Mouse (Mus musculus): ENCODE results near the gene Dnah11.

DNA sequence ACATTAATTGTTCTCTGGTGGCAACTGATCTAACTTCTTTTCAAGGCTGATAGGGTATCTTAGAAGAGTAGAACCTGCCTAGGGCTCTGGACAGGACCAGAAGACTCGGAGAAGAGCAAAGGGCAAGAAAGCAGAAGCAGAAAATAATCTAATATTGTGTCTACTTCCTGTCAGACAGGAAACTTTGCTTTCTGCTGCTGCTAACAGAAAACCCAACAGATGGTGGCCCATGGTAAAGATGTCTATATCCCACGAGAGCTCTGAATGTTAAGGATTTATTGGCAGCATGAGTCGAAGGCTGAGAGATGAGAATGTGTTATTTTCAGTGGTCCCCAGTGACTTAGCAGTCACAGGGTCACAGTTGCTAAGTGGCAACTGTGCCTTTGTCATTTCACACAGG lies 22.3 kb upstream of the Dnah11 start:
- TF ChIP-seq CTCF (conservative IDR thresholded peaks at IDR 0.05; ENCODE audit: low read length) (no peak), POU5F1 (IDR thresholded peaks at IDR 0.05; ENCODE audit: borderline replicate concordance, low read length) (no peak)

All from E14TG2a.4 (cell line).